Mouse (Mus musculus): Measurements from ENCODE around the gene Ankub1.

DNA sequence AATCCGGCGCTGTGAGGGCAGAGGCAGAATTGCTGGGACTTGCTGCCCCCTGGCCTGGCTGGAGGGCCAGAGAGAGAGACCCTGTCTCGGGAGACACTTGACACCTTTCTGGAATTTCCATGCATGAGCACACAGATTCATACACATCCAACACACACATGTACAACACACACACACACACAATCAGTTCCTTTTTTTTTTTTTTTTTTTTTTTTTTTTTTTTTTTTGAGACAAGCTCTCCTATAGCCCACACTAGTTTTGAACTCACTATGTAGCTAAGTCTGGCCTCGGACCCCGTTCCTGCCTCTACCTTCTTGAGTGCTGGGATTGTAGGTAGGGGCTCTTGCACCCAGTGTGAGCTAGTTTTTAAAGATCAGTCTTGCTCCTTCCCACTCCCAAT lies 26.7 kb downstream of the Ankub1 start:
- no peak for TF ChIP-seq CTCF (IDR thresholded peaks at IDR 0.05)
- TF ChIP-seq EP300 (IDR thresholded peaks at IDR 0.05; ENCODE audit: insufficient read depth, low read depth, low read length), result no peak
- no peak for TF ChIP-seq POLR2A (IDR thresholded peaks at IDR 0.05; ENCODE audit: insufficient read depth, low read depth, low read length)
